Mouse (Mus musculus): ENCODE results near the gene Shank2. TPM values are rescaled to one million over a fixed set of nuclear protein-coding genes. Genes with fewer than 3 reads are reported as not detected.

Gene Shank2
- total and polyA plus RNA-seq, 3 experiments, result not detected

DNA sequence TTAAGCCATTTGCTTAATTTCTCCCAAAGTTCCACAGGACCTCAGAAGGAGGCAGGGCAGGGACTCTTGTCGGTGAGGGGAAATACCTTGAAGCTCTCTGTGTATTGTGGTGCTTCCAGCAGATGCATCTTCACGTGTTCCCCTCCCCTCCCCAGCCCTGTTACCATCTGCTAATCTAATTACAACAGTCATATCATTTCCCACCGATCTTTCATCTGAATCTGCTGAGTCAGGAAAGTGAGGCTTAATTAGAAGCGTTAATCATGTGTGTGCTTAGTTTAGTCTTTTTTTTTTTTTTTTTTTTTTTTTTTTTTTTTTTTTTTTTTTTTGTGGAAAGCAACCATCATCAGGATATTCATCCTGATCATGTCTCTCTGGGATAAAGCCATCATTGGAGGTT, 256.6 kb downstream of the Shank2 start:
- DNase-seq (ENCODE audit: low read depth, low spot score), result no peak
- no peaks in the 10 kb centered on the region for H3K27me3 ChIP-seq (ENCODE audit: control insufficient read depth in 1 of 2, insufficient read depth in 2 of 2, low read length in 2 of 2)
- no peaks in the 10 kb centered on the region for H3K36me3 ChIP-seq (ENCODE audit: control insufficient read depth in 1 of 2, insufficient read depth in 2 of 2, low read length in 2 of 2)
- H3K4me1 ChIP-seq (ENCODE audit: control insufficient read depth in 1 of 2, insufficient read depth in 2 of 2, low read length in 2 of 2), result no peaks in the 10 kb centered on the region
- H3K4me3 ChIP-seq (ENCODE audit: control insufficient read depth in 1 of 2, insufficient read depth in 1 of 2, low read depth in 2 of 2, low read length in 2 of 2), result no peak overlapping the region
- TF ChIP-seq RCOR1 (IDR thresholded peaks at IDR 0.05; ENCODE audit: low read depth, low read length) (no peak), USF2 (IDR thresholded peaks at IDR 0.05; ENCODE audit: borderline replicate concordance in 1 of 2, insufficient read depth in 1 of 2, low read depth in 1 of 2, low read length in 2 of 2) (no peak), MEF2A (IDR thresholded peaks at IDR 0.05; ENCODE audit: extremely low read depth, insufficient replicate concordance, low read depth, low read length, poor library complexity, severe bottlenecking) (no peak), ELF1 (IDR thresholded peaks at IDR 0.05; ENCODE audit: low read depth, low read length) (no peak), EP300 (IDR thresholded peaks at IDR 0.05; ENCODE audit: low read depth in 1 of 2, low read length in 2 of 2) (no peak), MYC (IDR thresholded peaks at IDR 0.05; ENCODE audit: low read depth, low read length) (no peak), GABPA (IDR thresholded peaks at IDR 0.05; ENCODE audit: low read depth, low read length) (no peak), UBTF (IDR thresholded peaks at IDR 0.05; ENCODE audit: borderline replicate concordance, insufficient read depth, low read depth, low read length) (no peak), JUND (IDR thresholded peaks at IDR 0.05; ENCODE audit: low read depth, low read length) (no peak), MAX (IDR thresholded peaks at IDR 0.05; ENCODE audit: low read length) (no peak), CHD2 (IDR thresholded peaks at IDR 0.05; ENCODE audit: low read length) (no peak), POLR2A (IDR thresholded peaks at IDR 0.05; ENCODE audit: control insufficient read depth in 1 of 2, insufficient read depth in 1 of 2, low read depth in 1 of 2, low read length in 2 of 2, poor library complexity in 1 of 2) (no peak), TCF12 (IDR thresholded peaks at IDR 0.05; ENCODE audit: low read depth, low read length) (no peak), MAZ (IDR thresholded peaks at IDR 0.05; ENCODE audit: low read depth, low read length) (no peak), RAD21 (IDR thresholded peaks at IDR 0.05; ENCODE audit: low read depth, low read length) (no peak), ZC3H11A (IDR thresholded peaks at IDR 0.05; ENCODE audit: low read depth, low read length) (no peak), ETS1 (IDR thresholded peaks at IDR 0.05; ENCODE audit: low read depth, low read length) (no peak), NELFE (IDR thresholded peaks at IDR 0.05; ENCODE audit: low read depth, low read length) (no peak)
- H3K9me3 ChIP-seq (replicated peaks; ENCODE audit: insufficient read depth, low read length), result no peaks in the 10 kb centered on the region
- H3K9ac ChIP-seq (ENCODE audit: control insufficient read depth, low read depth, low read length, poor library complexity, severe bottlenecking), result no peak overlapping the region
- H3K79me2 ChIP-seq (ENCODE audit: control insufficient read depth, insufficient read depth, low read length, poor library complexity), result no peaks in the 10 kb centered on the region
- H3K27ac ChIP-seq (ENCODE audit: control insufficient read depth, low read depth, low read length), result no peak overlapping the region

DNA sequence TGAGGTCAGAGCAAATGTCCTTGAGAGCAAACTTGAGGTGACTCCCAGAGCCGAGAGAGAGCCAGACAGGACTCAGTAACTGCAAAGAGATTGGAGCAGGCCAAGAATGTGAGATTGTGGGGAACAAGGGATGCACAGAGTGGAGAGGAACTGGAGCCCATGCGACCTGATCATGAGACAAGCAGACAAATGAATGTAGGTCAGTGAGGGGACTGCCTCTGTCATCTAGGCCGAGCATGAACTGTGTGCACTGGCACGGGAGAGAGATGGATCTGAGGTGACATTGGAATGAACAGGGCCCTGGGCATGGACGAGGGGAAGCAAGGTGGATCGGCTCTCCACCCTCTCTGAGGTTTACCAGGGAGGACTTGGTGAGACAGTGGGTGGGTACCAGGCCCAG, 260.9 kb downstream of the Shank2 start:
- DNase-seq (ENCODE audit: low read depth, low spot score), result no peak
- no peaks in the 10 kb centered on the region for H3K36me3 ChIP-seq (ENCODE audit: control insufficient read depth in 1 of 2, insufficient read depth in 2 of 2, low read length in 2 of 2)
- H3K27ac ChIP-seq (ENCODE audit: control insufficient read depth, low read depth, low read length), result no peak overlapping the region
- H3K4me1 ChIP-seq (ENCODE audit: control insufficient read depth in 1 of 2, insufficient read depth in 2 of 2, low read length in 2 of 2), result no peaks in the 10 kb centered on the region
- H3K27me3 ChIP-seq (ENCODE audit: control insufficient read depth in 1 of 2, insufficient read depth in 2 of 2, low read length in 2 of 2), result no peaks in the 10 kb centered on the region
- no peaks in the 10 kb centered on the region for H3K9me3 ChIP-seq (replicated peaks; ENCODE audit: insufficient read depth, low read length)
- H3K4me3 ChIP-seq (ENCODE audit: control insufficient read depth in 1 of 2, insufficient read depth in 1 of 2, low read depth in 2 of 2, low read length in 2 of 2), result no peak overlapping the region
- TF ChIP-seq POLR2AphosphoS5 (IDR thresholded peaks at IDR 0.05; ENCODE audit: borderline replicate concordance, low read depth, low read length) (no peak), CHD2 (IDR thresholded peaks at IDR 0.05; ENCODE audit: low read length) (no peak), MAX (IDR thresholded peaks at IDR 0.05; ENCODE audit: low read length) (no peak), CHD1 (IDR thresholded peaks at IDR 0.05; ENCODE audit: low read depth, low read length) (no peak), SMC3 (IDR thresholded peaks at IDR 0.05; ENCODE audit: low read depth, low read length) (no peak), GATA1 (IDR thresholded peaks at IDR 0.05; ENCODE audit: low read depth, low read length) (no peak), TCF12 (IDR thresholded peaks at IDR 0.05; ENCODE audit: low read depth, low read length) (no peak)
- H3K79me2 ChIP-seq (ENCODE audit: control insufficient read depth, insufficient read depth, low read length, poor library complexity), result no peaks in the 10 kb centered on the region
- H3K9ac ChIP-seq (ENCODE audit: control insufficient read depth, low read depth, low read length, poor library complexity, severe bottlenecking), result no peak overlapping the region
